Mouse (Mus musculus) olfactory bulb, adult 2 months (tissue): Measurements from ENCODE around the gene Chst14. TPM values are rescaled to one million over a fixed set of nuclear protein-coding genes. Genes with fewer than 3 reads are reported as not detected.

Source experiments
- H3K27ac ChIP-seq: fragments of 200-500 bp; 2 replicates; pipeline ENCODE4 v1.5.1; 2012; ENCODE audit warnings: low read depth, low read length; ENCODE audit not compliant: insufficient read depth
- H3K4me1 ChIP-seq: fragments of 200-500 bp; 2 replicates; pipeline ENCODE4 v1.6.1; 2012; ENCODE audit warnings: low read length; ENCODE audit not compliant: control insufficient read depth, insufficient read depth
- H3K4me3 ChIP-seq: fragments of 200-500 bp; 2 replicates; pipeline ENCODE4 v1.5.1; 2012; ENCODE audit warnings: mild to moderate bottlenecking, low read depth, low read length, moderate library complexity; ENCODE audit not compliant: insufficient read depth
- CTCF ChIP-seq: fragments of 200-500 bp; IDR thresholded peaks from 2 replicates; pipeline ENCODE4 v1.5.1; 2012; ENCODE audit warnings: low read depth, mild to moderate bottlenecking, low read length, moderate library complexity; ENCODE audit not compliant: insufficient read depth
- POLR2A ChIP-seq: fragments of 200-500 bp; IDR thresholded peaks from 2 replicates; pipeline ENCODE4 v1.6.1; 2012; ENCODE audit warnings: mild to moderate bottlenecking, low read depth, low read length, moderate library complexity; ENCODE audit not compliant: insufficient read depth
- WGBS: fragments of 180-500 bp; shearing (Covaris S2); methylation state at CpG from one replicate; pipeline ENCODE4 v1.1.7; 2018; 5-methylcytosine and 5-hydroxymethylcytosine counted together
- polyA plus RNA-seq: library from polyadenylated mRNA; stranded (reverse); fragments of >200 nt; gene quantifications from 2 replicates; pipeline ENCODE4 v1.2.4, GENCODE M21; 2012; ENCODE audit warnings: low replicate concordance; ENCODE audit not compliant: missing spikeins, insufficient read depth, insufficient read length

The Chst14 gene
- polyA plus RNA-seq, 1 experiment, result not detected

GRCm38 (mm10) chr2:118902051-118903025 is 24.0 kb upstream of the Chst14 start:
- Histone ChIP-seq H3K4me1 (peaks cover 51% of the 10 kb centered on the region), H3K27ac (no peak overlapping the region), H3K4me3 (peak overlapping the region; percentile 88)
- TF ChIP-seq CTCF (no peak), POLR2A (no peak)
- under 1% methylated on average over 103 of the region's 106 CpGs for WGBS

- H3K27ac ChIP-seq, result no peak overlapping the region
- no peak for TF ChIP-seq POLR2A
- TF ChIP-seq CTCF, result no peak
- peaks cover 44% of the 10 kb centered on the region for H3K4me1 ChIP-seq
- H3K4me3 ChIP-seq, result peak overlapping the region; percentile 8
- WGBS, result 3% methylated on average over 10 of the region's 10 CpGs
These were observed 23.0 kb upstream of the Chst14 start for GRCm38 (mm10) chr2:118903333-118903741.

GRCm38 (mm10) chr2:118905433-118906117 is 20.7 kb upstream of the Chst14 start:
- H3K4me3 ChIP-seq, result no peak overlapping the region
- 68% methylated on average over 7 of the region's 7 CpGs for WGBS
- no peak overlapping the region for H3K27ac ChIP-seq
- TF ChIP-seq CTCF (no peak), POLR2A (no peak)
- peaks cover 41% of the 10 kb centered on the region for H3K4me1 ChIP-seq

- Histone ChIP-seq H3K4me1 (peaks cover 38% of the 10 kb centered on the region), H3K27ac (no peak overlapping the region), H3K4me3 (no peak overlapping the region)
- 71% methylated on average over 5 of the region's 5 CpGs for WGBS
- TF ChIP-seq CTCF (no peak), POLR2A (no peak)
These were observed 20.2 kb upstream of the Chst14 start for GRCm38 (mm10) chr2:118906118-118906492.

- Histone ChIP-seq H3K4me1 (peaks cover 46% of the 10 kb centered on the region), H3K4me3 (no peak overlapping the region), H3K27ac (no peak overlapping the region)
- 88% methylated on average over 3 of the region's 3 CpGs for WGBS
- no peak for TF ChIP-seq CTCF
- no peak for TF ChIP-seq POLR2A
These were observed 18.5 kb upstream of the Chst14 start for GRCm38 (mm10) chr2:118907781-118908180.

GRCm38 (mm10) chr2:118909151-118909550 is 17.1 kb upstream of the Chst14 start:
- H3K4me3 ChIP-seq, result no peak overlapping the region
- H3K4me1 ChIP-seq, result peaks cover 48% of the 10 kb centered on the region
- no peak for TF ChIP-seq CTCF
- TF ChIP-seq POLR2A, result no peak
- 44% methylated on average over 1 of the region's 1 CpGs for WGBS
- H3K27ac ChIP-seq, result no peak overlapping the region

- no peak for TF ChIP-seq POLR2A
- no peak for TF ChIP-seq CTCF
- Histone ChIP-seq H3K4me3 (no peak overlapping the region), H3K4me1 (peaks cover 51% of the 10 kb centered on the region), H3K27ac (no peak overlapping the region)
- WGBS, result 76% methylated on average over 7 of the region's 7 CpGs
These were observed 15.6 kb upstream of the Chst14 start for GRCm38 (mm10) chr2:118910605-118911278.

GRCm38 (mm10) chr2:118912706-118913105 is 13.6 kb upstream of the Chst14 start:
- H3K4me3 ChIP-seq, result no peak overlapping the region
- 65% methylated on average over 8 of the region's 8 CpGs for WGBS
- H3K27ac ChIP-seq, result no peak overlapping the region
- TF ChIP-seq POLR2A (no peak), CTCF (no peak)
- peaks cover 60% of the 10 kb centered on the region for H3K4me1 ChIP-seq
